Mouse (Mus musculus): Measurements from ENCODE around the gene Gm21954.

DNA sequence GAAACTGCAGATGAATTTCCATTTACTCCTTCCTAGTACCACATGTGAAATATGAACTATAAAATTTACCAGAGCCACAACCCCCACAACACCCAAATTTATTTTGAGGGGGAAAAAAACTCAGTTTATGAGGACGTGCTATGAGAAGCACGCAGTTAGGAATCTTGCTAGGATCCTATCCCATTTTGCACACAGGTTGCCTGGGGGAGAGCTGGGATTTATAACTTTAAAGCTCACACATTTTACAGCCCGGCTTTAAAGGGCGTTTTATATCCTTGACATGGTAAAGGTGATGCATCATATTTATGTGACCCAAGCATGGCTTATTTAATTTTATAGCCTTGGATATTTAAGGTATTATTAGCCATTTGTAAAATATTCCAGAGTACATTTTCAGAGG lies 7.3 kb upstream of the Gm21954 start:
- TF ChIP-seq CTCF (IDR thresholded peaks at IDR 0.05; ENCODE audit: low read depth) = no peak
- no peak for TF ChIP-seq EP300 (IDR thresholded peaks at IDR 0.05; ENCODE audit: low read depth)
